Mouse (Mus musculus) cerebellum, adult 2 months (tissue): Measurements from ENCODE around the gene Slc17a3. TPM values are rescaled to one million over a fixed set of nuclear protein-coding genes. Genes with fewer than 3 reads are reported as not detected.

ENCODE experiments used
- DNase-seq, 2 experiments: peaks; one replicate each; pipeline ENCODE4 v3.0.0; 2021
- H3K27ac ChIP-seq: fragments of 200-500 bp; 2 replicates; pipeline ENCODE4 v1.5.1; 2012; ENCODE audit warnings: low read length, control low read depth, inconsistent platforms; ENCODE audit not compliant: insufficient read depth
- H3K27me3 ChIP-seq: fragments of 200-500 bp; 2 replicates; pipeline ENCODE4 v1.6.1; 2012; ENCODE audit warnings: inconsistent platforms, mild to moderate bottlenecking, low read length, moderate library complexity; ENCODE audit not compliant: control insufficient read depth, insufficient read depth
- H3K4me1 ChIP-seq: fragments of 200-500 bp; 2 replicates; pipeline ENCODE4 v1.6.1; 2011; ENCODE audit warnings: low read length; ENCODE audit not compliant: control insufficient read depth, insufficient read depth
- H3K4me3 ChIP-seq: fragments of 200-500 bp; replicated peaks from 2 replicates; pipeline ENCODE3; 2011; ENCODE audit warnings: mild to moderate bottlenecking, low read depth, low read length, control low read depth; ENCODE audit not compliant: insufficient read depth
- CTCF ChIP-seq: fragments of 200-500 bp; IDR thresholded peaks from 2 replicates; pipeline ENCODE4 v1.5.1; 2011; ENCODE audit warnings: low read depth, mild to moderate bottlenecking, control low read depth, low read length, moderate library complexity, borderline replicate concordance; ENCODE audit not compliant: insufficient read depth
- POLR2A ChIP-seq: fragments of 200-500 bp; IDR thresholded peaks from 2 replicates; pipeline ENCODE4 v1.6.1; 2011; ENCODE audit warnings: low read length, control low read depth, borderline replicate concordance; ENCODE audit not compliant: insufficient read depth
- WGBS: fragments of 180-500 bp; shearing (Covaris S2); methylation state at CpG from one replicate; pipeline ENCODE4 v1.1.7; 2018; 5-methylcytosine and 5-hydroxymethylcytosine counted together
- polyA plus RNA-seq: library from polyadenylated mRNA; depleted of rRNA; stranded (reverse); fragments of >200 nt; gene quantifications from 2 replicates; pipeline ENCODE4 v1.2.3, GENCODE M21; 2012

The Slc17a3 gene
- polyA plus RNA-seq, 1 experiment = 0.02 TPM

DNA sequence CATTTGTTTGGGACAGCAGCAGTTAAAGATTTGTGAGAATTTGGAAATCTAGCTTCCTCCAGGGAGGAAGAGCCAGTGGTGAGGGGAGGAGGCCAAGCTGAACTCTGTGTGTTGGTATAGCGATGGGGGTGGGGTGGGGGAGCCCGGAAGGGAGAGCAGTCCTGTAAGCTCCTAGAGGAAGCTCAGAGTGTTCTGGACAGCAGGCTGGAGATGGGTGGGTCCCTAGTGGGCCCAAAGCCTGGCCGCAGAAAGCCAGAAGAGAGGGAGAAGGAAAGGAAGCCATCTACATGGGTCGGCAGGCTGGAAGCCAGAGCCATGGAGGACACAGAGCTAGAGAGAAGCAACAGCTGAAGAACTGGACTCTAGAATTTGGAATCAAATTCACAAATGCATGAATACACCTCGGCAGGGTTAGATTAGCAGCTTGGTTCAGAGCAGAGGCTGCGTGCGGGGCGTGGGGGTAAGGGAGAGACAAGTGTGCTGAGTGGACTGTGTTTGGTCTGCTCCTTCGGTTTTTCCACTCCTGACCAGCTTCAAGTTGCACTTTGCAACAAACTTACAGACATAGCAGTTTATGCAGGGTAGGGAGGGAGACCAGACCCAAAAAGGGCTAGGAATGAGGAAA lies 27.0 kb downstream of the Slc17a3 start:
- TF ChIP-seq POLR2A (no peak), CTCF (no peak)
- Histone ChIP-seq H3K4me3 (no peak overlapping the region), H3K27ac (no peak overlapping the region), H3K4me1 (no peaks in the 10 kb centered on the region), H3K27me3 (no peaks in the 10 kb centered on the region)
- DNase-seq = no peak
- WGBS = 69% methylated on average over 9 of the region's 9 CpGs

DNA sequence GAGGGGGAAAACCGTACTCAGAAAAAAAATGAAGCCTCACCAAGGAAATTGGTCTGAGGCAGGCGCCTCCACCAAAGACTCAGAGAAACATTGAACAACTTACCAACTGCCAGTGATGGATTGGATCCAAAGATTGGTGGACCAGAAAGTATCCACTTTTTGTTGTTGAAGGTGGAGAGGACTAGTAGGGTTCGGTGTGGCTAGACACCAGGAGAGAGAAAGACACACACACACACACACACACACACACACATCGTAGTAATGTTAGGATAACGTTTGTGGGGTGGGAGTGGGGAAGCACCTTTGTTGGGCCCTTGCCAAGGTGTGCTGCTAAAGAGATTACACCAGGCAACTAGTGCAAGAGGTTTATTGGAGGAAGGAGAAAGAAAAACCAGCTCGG lies 27.8 kb downstream of the Slc17a3 start:
- Histone ChIP-seq H3K4me1 (no peaks in the 10 kb centered on the region), H3K4me3 (no peak overlapping the region), H3K27ac (no peak overlapping the region), H3K27me3 (no peaks in the 10 kb centered on the region)
- TF ChIP-seq CTCF (no peak), POLR2A (no peak)
- WGBS = 71% methylated on average over 6 of the region's 6 CpGs
- DNase-seq = no peak

DNA sequence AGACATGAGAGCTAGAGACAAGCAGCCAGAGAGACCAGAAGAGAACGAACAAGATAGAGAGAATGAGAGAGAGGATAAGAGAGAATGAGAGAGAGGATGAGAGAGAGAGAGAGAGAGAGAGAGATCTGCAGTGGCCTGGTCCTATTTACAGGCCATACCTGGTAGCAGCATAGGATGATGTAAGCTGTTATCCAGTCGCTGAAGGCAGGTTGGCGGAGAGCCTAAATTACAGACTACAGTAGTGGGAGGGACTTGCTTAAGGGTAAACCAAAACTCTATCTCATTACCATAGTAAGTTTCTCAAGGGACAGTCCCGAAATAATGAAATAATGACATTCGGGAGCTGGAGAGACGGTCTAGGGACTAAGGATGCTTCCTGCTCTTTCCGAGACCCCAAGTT lies 28.2 kb downstream of the Slc17a3 start, which contains the start of gene Slc17a1:
TSS of gene Slc17a1 (plus strand) at position 346 of the 400 bp plus-strand sequence.
- no peak for DNase-seq
- 85% methylated on average over 7 of the region's 7 CpGs for WGBS
- H3K27me3 ChIP-seq = no peaks in the 10 kb centered on the region
- no peak within 1 kb of the TSS for H3K4me3 ChIP-seq
- H3K4me1 ChIP-seq = no peaks in the 10 kb centered on the region
- no peak within 1 kb of the TSS for H3K27ac ChIP-seq
- TF ChIP-seq CTCF (no peak), POLR2A (no peak)

DNA sequence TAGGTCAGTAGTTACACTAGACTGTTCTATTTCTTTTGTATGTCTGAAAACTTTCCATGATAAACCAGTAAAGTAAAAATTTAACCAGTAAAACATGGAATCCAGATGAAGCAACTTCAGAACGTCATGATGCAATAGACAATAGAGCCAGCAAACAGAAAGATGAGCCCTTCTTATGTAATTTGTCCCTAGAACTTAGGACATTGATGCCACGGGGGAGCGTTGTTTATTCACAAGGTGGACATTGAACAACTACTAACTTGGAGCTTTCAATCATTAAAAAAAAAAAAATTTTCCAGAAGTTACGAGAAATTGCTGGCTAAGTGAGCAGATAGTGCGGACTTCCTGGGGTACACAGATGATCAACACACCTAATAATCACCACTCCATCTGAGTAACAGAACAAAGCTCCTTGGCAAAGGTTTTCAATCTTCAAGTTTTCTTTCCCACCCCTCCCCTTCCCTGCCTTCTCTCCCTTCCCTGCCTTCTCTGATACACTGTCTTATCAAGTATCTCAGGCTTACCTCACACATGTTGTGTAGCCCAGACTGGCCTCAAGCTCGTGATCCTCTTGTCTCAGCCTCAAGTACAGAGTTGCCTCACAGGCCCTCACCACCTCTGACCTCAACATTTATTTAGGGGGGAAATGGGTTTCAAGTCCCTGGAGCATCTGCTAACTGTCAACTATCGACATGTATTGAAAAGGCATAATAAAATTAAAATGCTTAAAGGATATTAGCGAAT lies 29.7 kb downstream of the Slc17a3 start:
- Histone ChIP-seq H3K27ac (no peak overlapping the region), H3K4me1 (no peaks in the 10 kb centered on the region), H3K4me3 (no peak overlapping the region), H3K27me3 (no peaks in the 10 kb centered on the region)
- 90% methylated on average over 8 of the region's 8 CpGs for WGBS
- DNase-seq = no peak
- no peak for TF ChIP-seq POLR2A
- no peak for TF ChIP-seq CTCF

DNA sequence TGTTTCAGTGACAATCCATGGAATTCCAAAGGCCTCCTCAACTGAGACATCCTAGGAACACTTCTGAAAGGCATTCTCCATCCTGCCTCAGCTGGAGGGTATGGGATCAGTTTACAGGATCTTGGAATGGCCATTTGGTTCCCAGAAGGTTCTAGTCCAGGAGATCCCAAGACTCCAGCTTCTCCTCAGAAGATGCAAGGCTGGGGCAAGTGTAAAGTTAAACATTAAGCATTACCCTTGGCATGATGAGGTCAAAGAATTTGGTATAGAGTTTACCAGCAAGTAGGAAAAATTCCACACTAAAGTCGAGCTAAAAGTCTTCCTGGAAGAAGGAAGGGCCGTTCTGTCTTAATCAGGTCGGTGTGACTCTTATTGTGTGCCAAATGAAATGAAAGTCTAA lies 30.8 kb downstream of the Slc17a3 start:
- TF ChIP-seq POLR2A (no peak), CTCF (no peak)
- 81% methylated on average over 3 of the region's 3 CpGs for WGBS
- Histone ChIP-seq H3K27me3 (no peaks in the 10 kb centered on the region), H3K4me3 (no peak overlapping the region), H3K27ac (no peak overlapping the region), H3K4me1 (no peaks in the 10 kb centered on the region)
- DNase-seq = no peak

DNA sequence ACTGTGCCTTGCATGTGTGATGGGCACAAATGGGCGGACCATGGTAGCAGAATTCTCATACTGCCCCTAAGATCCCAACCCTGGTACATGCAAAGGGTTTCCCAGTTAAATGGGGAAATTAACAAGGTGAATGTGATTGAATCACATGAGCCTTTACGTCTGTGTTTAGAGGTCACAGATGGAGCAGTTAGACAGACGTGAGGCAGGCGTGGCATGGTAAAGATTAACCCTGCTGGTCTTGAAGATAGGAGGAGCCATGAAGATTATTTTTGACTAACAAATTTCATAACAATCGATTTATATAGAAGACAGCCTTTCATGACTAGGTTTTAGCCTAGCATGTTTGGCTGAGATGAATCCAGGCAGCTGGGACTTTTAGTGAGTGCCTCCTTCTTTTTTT lies 33.9 kb downstream of the Slc17a3 start:
- TF ChIP-seq POLR2A = no peak
- TF ChIP-seq CTCF = no peak
- WGBS = 89% methylated on average over 5 of the region's 5 CpGs
- no peak for DNase-seq
- Histone ChIP-seq H3K4me3 (no peak overlapping the region), H3K4me1 (no peaks in the 10 kb centered on the region), H3K27ac (no peak overlapping the region), H3K27me3 (no peaks in the 10 kb centered on the region)

DNA sequence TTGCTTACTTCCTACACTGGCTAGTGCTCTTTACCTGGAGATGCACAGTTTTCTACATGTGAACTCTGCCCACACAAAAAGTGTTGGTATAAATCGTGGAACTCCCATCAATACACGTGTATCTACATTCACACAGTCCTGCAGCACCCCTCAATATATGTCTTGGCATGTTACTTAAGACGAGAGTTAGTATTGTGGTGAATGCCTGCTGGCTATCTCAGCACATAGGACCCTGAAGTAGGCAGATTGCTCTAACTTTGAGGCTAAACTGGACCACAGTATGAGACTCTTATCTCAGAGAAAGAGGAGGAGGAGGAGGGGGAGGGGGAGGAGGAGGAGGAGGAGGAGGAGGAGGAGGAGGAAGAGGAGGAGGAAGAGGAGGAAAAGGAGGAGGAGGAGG lies 39.9 kb downstream of the Slc17a3 start:
- H3K4me1 ChIP-seq = no peaks in the 10 kb centered on the region
- DNase-seq = no peak
- no peak overlapping the region for H3K4me3 ChIP-seq
- WGBS = 69% methylated on average over 3 of the region's 3 CpGs
- no peaks in the 10 kb centered on the region for H3K27me3 ChIP-seq
- no peak for TF ChIP-seq CTCF
- TF ChIP-seq POLR2A = no peak
- H3K27ac ChIP-seq = no peak overlapping the region

DNA sequence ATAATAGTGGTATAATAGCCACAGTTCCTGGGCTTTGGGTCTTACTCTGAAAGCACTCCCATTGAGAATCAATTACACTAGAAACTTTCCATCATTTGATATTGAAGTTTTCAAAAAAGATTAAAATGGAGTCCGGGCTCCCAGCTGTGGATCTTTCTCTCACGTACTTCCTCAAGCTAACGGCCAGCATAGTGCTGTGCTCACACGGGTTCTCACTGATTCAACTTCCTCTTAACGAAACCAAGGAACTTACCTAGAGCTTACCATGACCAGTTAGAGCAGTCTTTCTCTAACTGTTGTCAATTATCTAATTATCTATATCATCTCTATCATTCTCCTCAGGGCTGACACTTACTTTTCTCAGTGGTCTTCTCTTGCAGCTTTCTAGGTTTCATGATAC lies 40.4 kb downstream of the Slc17a3 start:
- WGBS = 89% methylated on average over 5 of the region's 5 CpGs

More for the DNA sequence above, 40.4 kb downstream of the Slc17a3 start:
- Histone ChIP-seq H3K4me1 (no peaks in the 10 kb centered on the region), H3K4me3 (no peak overlapping the region), H3K27ac (no peak overlapping the region), H3K27me3 (no peaks in the 10 kb centered on the region)
- DNase-seq = no peak
- no peak for TF ChIP-seq POLR2A
- no peak for TF ChIP-seq CTCF
